Mouse (Mus musculus): ENCODE data around the gene Atp8b3.
A peak's percentile ranks its signal among the peaks of the same experiment; 100 is the strongest.

GRCm38 (mm10) chr10:80486862-80487379 lies 52.0 kb downstream of the Atp8b3 start:
- TF ChIP-seq CTCF (IDR thresholded peaks at IDR 0.05; ENCODE audit: control insufficient read depth, insufficient read depth, insufficient read length) (peak; percentile 40), MAX (IDR thresholded peaks at IDR 0.05) (no peak), MYOD1 (IDR thresholded peaks at IDR 0.05; ENCODE audit: control insufficient read depth, insufficient read length, low read depth) (no peak), USF1 (IDR thresholded peaks at IDR 0.05; ENCODE audit: low read depth) (no peak), FOSL1 (IDR thresholded peaks at IDR 0.05; ENCODE audit: insufficient read depth, low read length, poor library complexity, severe bottlenecking) (no peak), MYOG (IDR thresholded peaks at IDR 0.05; ENCODE audit: control insufficient read depth, extremely low read depth, insufficient read length) (no peak), CEBPB (IDR thresholded peaks at IDR 0.05; ENCODE audit: low read depth) (no peak)

All from C2C12 (cell line).